In genomic region chr8:106007891-106008290, GRCm38 (mm10) we compare ENCODE assay signal across 24 mouse cellular contexts. TPM values are rescaled to one million over a fixed set of nuclear protein-coding genes. Genes with fewer than 3 reads are reported as not detected.
DNase-seq lines count a peak whose midpoint lies in the region; ATAC-seq and TF ChIP-seq lines count a peak whose summit lies in the region.
"Not testable (repeated sequence)": the region's sequence is repeated elsewhere in the genome, so short reads cannot be mapped to it uniquely, and the experiment has no call there.
"Had no signal": no experiment of that assay in that cellular context is flagged by ENCODE, and none has a peak within 500 bp of the region (broad histone marks: within the 10 kb centered on the region; RNA-seq: fewer than 3 reads in every experiment).

No protein-coding gene starts in this region.

- not testable (repeated sequence) for DNase-seq in Patski (ENCODE audit: low read depth, low spot score); gastrocnemius, adult 2 months; layer of hippocampus, adult 2 months (ENCODE audit: low spot score in 2 of 2); lung, postnatal 0 days (ENCODE audit: low spot score)

- intact Hi-C loops in gastrocnemius, adult 2 months (cut with DNase I), result not testable (repeated sequence)

- CTCF ChIA-PET in Patski (lab: Charles Lee), result interaction anchor here (2.2 kb wide), 1 partner anchor 17 kb away, joined by 7 read pairs; the partner anchor contains the start of gene Dus2

- 72% methylated on average over 3 of the region's 3 CpGs for WGBS in intestine, postnatal 0 days
- WGBS in lung, postnatal 0 days, result 57% methylated on average over 3 of the region's 3 CpGs

- not testable (repeated sequence) for TF ChIP-seq EP300 in lung, postnatal 0 days (IDR thresholded peaks at IDR 0.05)

- H3K4me2 ChIP-seq in intestine, postnatal 0 days (replicated peaks; ENCODE audit: low read depth); lung, postnatal 0 days (replicated peaks; ENCODE audit: low read depth, low read length): not testable (repeated sequence)

- peaks cover 19% of the 10 kb centered on the region for H3K36me3 ChIP-seq in E14TG2a.4 (ENCODE audit: insufficient read depth, low read length)
- not testable (repeated sequence) for H3K36me3 ChIP-seq in intestine, postnatal 0 days (ENCODE audit: control insufficient read depth, insufficient read depth); lung, postnatal 0 days (ENCODE audit: insufficient read depth, low read length)

- not testable (repeated sequence) for ATAC-seq in Patski; intestine, postnatal 0 days; lung, postnatal 0 days

- in situ Hi-C loops in Patski (cut with MboI; ENCODE audit: low pct_unique_long_range_greater_than_20kb), result not testable (repeated sequence)

- POLR2A ChIA-PET in Patski (lab: Charles Lee), result interaction anchor here (1.1 kb wide), 1 partner anchor 44 kb away, joined by 3 read pairs; no protein-coding TSS in a partner anchor

- H3K4me3 ChIP-seq in E14TG2a.4 (replicated peaks; ENCODE audit: low read length); gastrocnemius, adult 2 months; intestine, postnatal 0 days (ENCODE audit: low read depth, low read length); layer of hippocampus, adult 2 months; lung, postnatal 0 days (ENCODE audit: low read depth, low read length): not testable (repeated sequence)

- not testable (repeated sequence) for H3K27ac ChIP-seq in gastrocnemius, adult 2 months; intestine, postnatal 0 days (ENCODE audit: low read depth, low read length); layer of hippocampus, adult 2 months; lung, postnatal 0 days (ENCODE audit: low read length)

- peaks cover 18% of the 10 kb centered on the region for H3K4me1 ChIP-seq in E14TG2a.4 (replicated peaks; ENCODE audit: low read depth, low read length)
- H3K4me1 ChIP-seq in intestine, postnatal 0 days (replicated peaks; ENCODE audit: control insufficient read depth, insufficient read depth, low read length); lung, postnatal 0 days (ENCODE audit: insufficient read depth, low read depth, low read length): not testable (repeated sequence)

- peak; percentile 30 for TF ChIP-seq CTCF in E14TG2a.4 (conservative IDR thresholded peaks at IDR 0.05; ENCODE audit: low read length)
- peak; percentile 44 for TF ChIP-seq CTCF in Patski (IDR thresholded peaks at IDR 0.05)
- peak; percentile 20; the same call in 1 of the 2 replicates for TF ChIP-seq CTCF in gastrocnemius, adult 2 months (IDR thresholded peaks at IDR 0.05)
- peak; percentile 21; the same call in 1 of the 2 replicates for TF ChIP-seq CTCF in intestine, postnatal 0 days (IDR thresholded peaks at IDR 0.05; ENCODE audit: low read depth)
- peak; percentile 59 for TF ChIP-seq CTCF in layer of hippocampus, adult 2 months (conservative IDR thresholded peaks at IDR 0.05)
- peak; percentile 17; the same call in 1 of the 2 replicates for TF ChIP-seq CTCF in lung, postnatal 0 days (IDR thresholded peaks at IDR 0.05)

- H3K27me3 ChIP-seq in E14TG2a.4 (ENCODE audit: insufficient read depth, low read length); Patski; intestine, postnatal 0 days (replicated peaks; ENCODE audit: control insufficient read depth, insufficient read depth, low read length); lung, postnatal 0 days (replicated peaks; ENCODE audit: insufficient read depth, low read length): not testable (repeated sequence)

- not testable (repeated sequence) for H3K9me3 ChIP-seq in E14TG2a.4 (ENCODE audit: low read length); intestine, postnatal 0 days (ENCODE audit: control insufficient read depth); lung, postnatal 0 days (ENCODE audit: low read length)

- not testable (repeated sequence) for H3K9ac ChIP-seq in intestine, postnatal 0 days (ENCODE audit: low read depth, low read length); lung, postnatal 0 days (replicated peaks; ENCODE audit: low read depth)

RNA-seq across cellular contexts. Expression of gene Dpep2nb, which starts 2.1 kb away (rescaled TPM):
- 0.14 TPM for polyA plus RNA-seq in Patski (2021)
- not detected for total RNA-seq in gastrocnemius, adult 2 months (2021)
- polyA plus RNA-seq in intestine, postnatal 0 days (2015; fragmentation: Nextera tagmentation; extraction: Ambion mirVana), result not detected in 2 replicates
- not detected for total RNA-seq in layer of hippocampus, adult 2 months (2021)
- 0.12 TPM in 1 of 2 replicates, not detected in the other for polyA plus RNA-seq in lung, postnatal 0 days (2015; fragmentation: Nextera tagmentation; extraction: Ambion mirVana)
- total RNA-seq: adrenal gland, postnatal 10 days; adrenal gland, postnatal 4 days; CH12.LX; gastrocnemius, postnatal 10 days; gastrocnemius, postnatal 4 days; heart, adult 18-20 months; heart, postnatal 25 days had no signal
- polyA plus RNA-seq: embryonic facial prominence, embryonic 12.5 days; forebrain, embryonic 11.5 days; forebrain, embryonic 15.5 days; G1E; heart, embryonic 15.5 days; hindbrain, embryonic 10.5 days; hindbrain, embryonic 14.5 days had no signal

RNA-seq across cellular contexts. Expression of gene Ddx28, which starts 3.8 kb away (rescaled TPM):
- polyA plus RNA-seq in Patski (2021), result 12.7 TPM
- 10 to 100 TPM; 10.4 to 10.7 TPM for total RNA-seq in gastrocnemius, adult 2 months (2021)
- polyA plus RNA-seq in intestine, postnatal 0 days (2015; fragmentation: Nextera tagmentation; extraction: Ambion mirVana), result 7.5 and 8.5 TPM in 2 replicates
- 10 to 100 TPM; 12.4 to 14.0 TPM for total RNA-seq in layer of hippocampus, adult 2 months (2021)
- 10.5 and 11.4 TPM in 2 replicates for polyA plus RNA-seq in lung, postnatal 0 days (2015; fragmentation: Nextera tagmentation; extraction: Ambion mirVana)

RNA-seq across cellular contexts. Expression of gene Dus2, which starts 16.8 kb away (rescaled TPM):
- polyA plus RNA-seq in Patski (2021), result 15.4 TPM
- 10 to 100 TPM in 1 of 2 experiments, 1 to 10 TPM in 1; 9.0 to 11.5 TPM for total RNA-seq in gastrocnemius, adult 2 months (2021)
- polyA plus RNA-seq in intestine, postnatal 0 days (2015; fragmentation: Nextera tagmentation; extraction: Ambion mirVana), result 7.6 and 8.3 TPM in 2 replicates
- total RNA-seq in layer of hippocampus, adult 2 months (2021), result 10 to 100 TPM; 21.0 TPM
- 7.4 and 8.8 TPM in 2 replicates for polyA plus RNA-seq in lung, postnatal 0 days (2015; fragmentation: Nextera tagmentation; extraction: Ambion mirVana)

RNA-seq across cellular contexts. Expression of gene Dpep3, which starts 28.7 kb away (rescaled TPM):
- not detected for polyA plus RNA-seq in Patski (2021)
- total RNA-seq in gastrocnemius, adult 2 months (2021), result under 1 TPM in 1 of 2 experiments, not detected in 1; 0.17 TPM
- not detected in 2 replicates for polyA plus RNA-seq in intestine, postnatal 0 days (2015; fragmentation: Nextera tagmentation; extraction: Ambion mirVana)
- total RNA-seq in layer of hippocampus, adult 2 months (2021), result not detected
- 0.13 TPM in 1 of 2 replicates, not detected in the other for polyA plus RNA-seq in lung, postnatal 0 days (2015; fragmentation: Nextera tagmentation; extraction: Ambion mirVana)
- total RNA-seq: adrenal gland, postnatal 10 days; adrenal gland, postnatal 4 days; CH12.LX; gastrocnemius, postnatal 10 days; gastrocnemius, postnatal 4 days; heart, adult 18-20 months; heart, postnatal 25 days had no signal
- polyA plus RNA-seq: C2C12; cortical plate, adult 2 months; embryonic facial prominence, embryonic 12.5 days; forebrain, embryonic 11.5 days; forebrain, embryonic 15.5 days; G1E; heart, embryonic 11.5 days; heart, embryonic 15.5 days; hindbrain, embryonic 10.5 days; hindbrain, embryonic 14.5 days; intestine, embryonic 16.5 days had no signal

RNA-seq across cellular contexts. Expression of gene Slc12a4, which starts 42.0 kb away (rescaled TPM):
- 76.0 TPM for polyA plus RNA-seq in Patski (2021)
- 10 to 100 TPM in 1 of 2 experiments, 1 to 10 TPM in 1; 9.1 to 14.3 TPM for total RNA-seq in gastrocnemius, adult 2 months (2021)
- polyA plus RNA-seq in intestine, postnatal 0 days (2015; fragmentation: Nextera tagmentation; extraction: Ambion mirVana), result 6.8 and 8.0 TPM in 2 replicates
- 10 to 100 TPM; 19.4 to 26.6 TPM for total RNA-seq in layer of hippocampus, adult 2 months (2021)
- 29.2 and 33.9 TPM in 2 replicates for polyA plus RNA-seq in lung, postnatal 0 days (2015; fragmentation: Nextera tagmentation; extraction: Ambion mirVana)
